Mouse (Mus musculus): Measurements from ENCODE around the gene Lingo2. TPM values are rescaled to one million over a fixed set of nuclear protein-coding genes. Genes with fewer than 3 reads are reported as not detected.

The Lingo2 gene
- polyA plus RNA-seq, 1 experiment from 2014 or later = 63.0 TPM

GRCm38 (mm10) chr4:36490255-36490654 is 461.3 kb downstream of the Lingo2 start:
- no peaks in the 10 kb centered on the region for H3K4me1 ChIP-seq
- H3K4me3 ChIP-seq = no peak overlapping the region

DNA sequence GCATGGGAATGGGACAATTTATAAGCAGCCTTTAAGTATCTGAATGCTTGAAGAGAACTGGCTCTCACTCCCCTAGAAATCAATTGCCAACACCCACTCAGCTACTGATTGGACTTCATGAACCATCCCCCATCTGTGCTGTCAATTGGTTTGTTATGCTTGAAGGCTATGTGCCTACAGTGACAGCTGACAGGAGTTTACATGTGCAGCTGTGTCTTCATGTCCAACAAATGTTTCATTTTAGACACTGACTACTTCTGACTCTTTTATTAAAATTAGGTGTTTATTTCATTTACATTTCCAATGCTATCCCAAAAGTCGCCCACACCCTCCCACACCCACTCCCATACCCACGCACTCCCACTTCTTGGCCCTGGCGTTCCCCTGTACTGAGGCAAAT is 516.3 kb downstream of the Lingo2 start:
- H3K9ac ChIP-seq = no peak overlapping the region
- H3K27me3 ChIP-seq (replicated peaks) = no peaks in the 10 kb centered on the region
- no peaks in the 10 kb centered on the region for H3K4me1 ChIP-seq
- ATAC-seq (replicated peaks) = no peak
- no peaks in the 10 kb centered on the region for H3K36me3 ChIP-seq (replicated peaks)
- H3K4me3 ChIP-seq = no peak overlapping the region
- H3K4me2 ChIP-seq = no peak overlapping the region
- 90% methylated on average over 3 of the region's 3 CpGs for WGBS
- H3K9me3 ChIP-seq = no peaks in the 10 kb centered on the region
- no peak overlapping the region for H3K27ac ChIP-seq

More at GRCm38 (mm10) chr4:36490255-36490654, 461.3 kb downstream of the Lingo2 start:
- ATAC-seq (replicated peaks) = no peak
- Histone ChIP-seq H3K9me3 (no peaks in the 10 kb centered on the region), H3K36me3 (replicated peaks) (no peaks in the 10 kb centered on the region), H3K9ac (no peak overlapping the region), H3K27ac (no peak overlapping the region), H3K4me2 (no peak overlapping the region), H3K27me3 (replicated peaks) (no peaks in the 10 kb centered on the region)
- WGBS = 86% methylated on average over 1 of the region's 1 CpGs

DNA sequence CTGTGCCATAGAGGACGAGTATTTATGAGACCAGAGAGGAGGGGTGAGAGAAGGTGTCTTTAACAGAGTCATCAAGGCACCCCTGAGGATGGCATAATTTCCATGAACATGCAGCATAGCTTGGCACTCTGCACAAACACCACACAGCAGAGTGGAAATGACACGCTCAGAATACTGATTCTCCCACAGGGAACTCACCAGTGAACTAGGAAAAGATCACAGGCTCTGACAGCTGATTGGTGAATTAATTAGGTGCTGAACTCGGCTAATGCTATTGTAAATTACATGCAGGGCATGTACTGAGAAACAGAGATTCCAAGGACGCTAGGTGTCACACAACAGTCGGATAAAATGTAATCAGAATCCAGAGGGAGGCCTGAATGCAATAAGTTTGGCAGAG is 525.4 kb downstream of the Lingo2 start:
- Histone ChIP-seq H3K27me3 (replicated peaks) (no peaks in the 10 kb centered on the region), H3K27ac (peak overlapping the region; percentile 31; the same call in 1 of the 2 replicates), H3K4me2 (no peak overlapping the region; the same call in 1 of the 2 replicates), H3K9ac (no peak overlapping the region), H3K9me3 (no peaks in the 10 kb centered on the region), H3K36me3 (replicated peaks) (no peaks in the 10 kb centered on the region), H3K4me1 (peaks cover 4% of the 10 kb centered on the region; the same call in 1 of the 2 replicates), H3K4me3 (no peak overlapping the region)
- peak; percentile 96 for ATAC-seq (replicated peaks)
- WGBS = 17% methylated on average over 5 of the region's 5 CpGs

GRCm38 (mm10) chr4:36407350-36407749 is 544.2 kb downstream of the Lingo2 start:
- H3K4me1 ChIP-seq = no peaks in the 10 kb centered on the region
- H3K36me3 ChIP-seq (replicated peaks) = no peaks in the 10 kb centered on the region
- no peak overlapping the region for H3K4me3 ChIP-seq
- no peak overlapping the region for H3K9ac ChIP-seq
- H3K27ac ChIP-seq = no peak overlapping the region
- no peaks in the 10 kb centered on the region for H3K27me3 ChIP-seq (replicated peaks)
- no peak overlapping the region for H3K4me2 ChIP-seq
- H3K9me3 ChIP-seq = no peaks in the 10 kb centered on the region
- ATAC-seq (replicated peaks) = no peak
- WGBS = 86% methylated on average over 3 of the region's 3 CpGs

DNA sequence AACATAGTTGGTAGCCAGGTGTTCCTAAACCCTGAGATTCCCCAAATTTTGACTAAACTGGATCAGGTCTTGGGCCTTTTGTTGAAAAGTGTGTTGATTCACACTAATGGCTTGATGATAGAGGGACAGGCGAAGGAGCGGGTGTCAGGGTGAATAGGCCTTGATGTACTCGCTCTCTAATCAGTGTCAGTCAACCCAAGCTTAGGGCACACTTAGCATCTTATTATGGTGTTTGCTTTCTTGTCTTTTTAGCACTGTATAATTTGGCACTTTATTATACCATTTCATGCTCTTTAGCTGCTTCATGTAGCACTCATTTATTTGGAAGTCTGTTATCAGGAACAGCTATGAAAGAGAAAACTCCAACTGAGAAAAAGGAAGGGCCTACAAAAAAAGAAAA is 582.6 kb downstream of the Lingo2 start:
- Histone ChIP-seq H3K4me3 (no peak overlapping the region), H3K4me2 (no peak overlapping the region), H3K4me1 (no peaks in the 10 kb centered on the region), H3K9me3 (no peaks in the 10 kb centered on the region), H3K36me3 (replicated peaks) (no peaks in the 10 kb centered on the region), H3K9ac (no peak overlapping the region), H3K27ac (no peak overlapping the region), H3K27me3 (replicated peaks) (no peaks in the 10 kb centered on the region)
- WGBS = 74% methylated on average over 3 of the region's 3 CpGs
- no peak for ATAC-seq (replicated peaks)

- Histone ChIP-seq H3K4me2 (no peak overlapping the region), H3K9me3 (no peaks in the 10 kb centered on the region), H3K9ac (no peak overlapping the region), H3K36me3 (replicated peaks) (no peaks in the 10 kb centered on the region), H3K27me3 (replicated peaks) (no peaks in the 10 kb centered on the region), H3K4me1 (no peaks in the 10 kb centered on the region), H3K27ac (no peak overlapping the region), H3K4me3 (no peak overlapping the region)
- no peak for ATAC-seq (replicated peaks)
- 82% methylated on average over 2 of the region's 2 CpGs for WGBS
Observed at GRCm38 (mm10) chr4:36354401-36354800, 597.1 kb downstream of the Lingo2 start.

DNA sequence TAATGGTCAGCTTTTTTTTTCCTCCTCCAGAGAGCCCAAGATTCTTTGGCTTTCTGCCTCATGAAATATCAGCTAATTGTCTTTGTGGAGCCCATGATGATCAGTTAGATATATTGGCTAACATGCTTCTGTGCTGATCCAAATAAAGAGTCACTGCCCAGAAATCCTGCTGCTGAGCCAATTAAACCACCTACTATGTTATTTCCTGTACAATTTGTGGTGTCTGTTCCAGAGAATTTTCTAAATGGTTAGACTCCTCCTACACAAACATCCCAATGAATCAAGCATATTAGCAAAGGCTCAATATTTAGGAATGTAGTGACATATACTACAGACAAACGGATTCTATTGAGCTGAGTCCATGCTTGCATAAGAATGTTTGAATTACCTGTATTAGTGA is 619.8 kb downstream of the Lingo2 start:
- WGBS = 88% methylated on average over 1 of the region's 1 CpGs
- no peak overlapping the region for H3K4me3 ChIP-seq
- no peak overlapping the region for H3K9ac ChIP-seq
- H3K27ac ChIP-seq = no peak overlapping the region
- no peaks in the 10 kb centered on the region for H3K4me1 ChIP-seq
- H3K36me3 ChIP-seq (replicated peaks) = no peaks in the 10 kb centered on the region
- no peaks in the 10 kb centered on the region for H3K27me3 ChIP-seq (replicated peaks)
- no peak for ATAC-seq (replicated peaks)
- H3K9me3 ChIP-seq = no peaks in the 10 kb centered on the region
- no peak overlapping the region for H3K4me2 ChIP-seq

GRCm38 (mm10) chr4:36325603-36326002 is 625.9 kb downstream of the Lingo2 start:
- no peak overlapping the region for H3K4me3 ChIP-seq
- no peaks in the 10 kb centered on the region for H3K9me3 ChIP-seq
- no peak overlapping the region for H3K4me2 ChIP-seq
- no peaks in the 10 kb centered on the region for H3K27me3 ChIP-seq (replicated peaks)
- no peaks in the 10 kb centered on the region for H3K4me1 ChIP-seq
- H3K27ac ChIP-seq = no peak overlapping the region
- no peak for ATAC-seq (replicated peaks)
- H3K9ac ChIP-seq = no peak overlapping the region
- H3K36me3 ChIP-seq (replicated peaks) = no peaks in the 10 kb centered on the region

DNA sequence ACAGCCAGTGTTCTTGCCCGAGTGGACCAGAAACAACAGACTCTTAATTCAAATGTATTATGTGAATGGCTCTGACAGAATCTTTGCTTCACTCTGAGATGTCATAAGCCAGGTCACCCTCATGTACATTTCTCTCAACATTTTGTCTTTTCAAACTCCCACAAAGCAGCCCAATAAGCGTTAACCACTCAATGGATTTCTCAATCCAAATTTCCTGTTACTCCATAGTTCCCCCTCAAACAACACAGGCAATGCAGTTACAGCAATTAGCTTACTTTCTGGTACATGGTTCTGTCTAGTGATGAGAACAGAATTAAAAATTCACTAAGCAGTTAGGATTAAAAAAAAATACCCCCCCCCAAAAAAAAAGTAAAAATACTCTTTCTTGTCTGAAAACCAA is 638.5 kb downstream of the Lingo2 start:
- no peaks in the 10 kb centered on the region for H3K27me3 ChIP-seq (replicated peaks)
- H3K4me1 ChIP-seq = no peaks in the 10 kb centered on the region
- no peak overlapping the region for H3K4me3 ChIP-seq
- no peaks in the 10 kb centered on the region for H3K9me3 ChIP-seq
- no peak for ATAC-seq (replicated peaks)
- no peak overlapping the region for H3K27ac ChIP-seq
- no peaks in the 10 kb centered on the region for H3K36me3 ChIP-seq (replicated peaks)
- WGBS = 71% methylated on average over 2 of the region's 2 CpGs
- no peak overlapping the region for H3K9ac ChIP-seq
- no peak overlapping the region for H3K4me2 ChIP-seq

- H3K4me1 ChIP-seq = no peaks in the 10 kb centered on the region
- no peak overlapping the region for H3K4me2 ChIP-seq
- 83% methylated on average over 6 of the region's 6 CpGs for WGBS
- no peak for ATAC-seq (replicated peaks)
- H3K4me3 ChIP-seq = no peak overlapping the region
- no peak overlapping the region for H3K27ac ChIP-seq
- H3K36me3 ChIP-seq (replicated peaks) = no peaks in the 10 kb centered on the region
- H3K27me3 ChIP-seq (replicated peaks) = no peaks in the 10 kb centered on the region
- no peaks in the 10 kb centered on the region for H3K9me3 ChIP-seq
- H3K9ac ChIP-seq = no peak overlapping the region
Observed at GRCm38 (mm10) chr4:36311431-36311830, 640.1 kb downstream of the Lingo2 start.

- WGBS = 89% methylated on average over 1 of the region's 1 CpGs
- no peaks in the 10 kb centered on the region for H3K27me3 ChIP-seq (replicated peaks)
- no peak overlapping the region for H3K4me3 ChIP-seq
- H3K9ac ChIP-seq = no peak overlapping the region
- H3K4me1 ChIP-seq = no peaks in the 10 kb centered on the region
- H3K36me3 ChIP-seq (replicated peaks) = no peaks in the 10 kb centered on the region
- no peak for ATAC-seq (replicated peaks)
- no peak overlapping the region for H3K4me2 ChIP-seq
- no peak overlapping the region for H3K27ac ChIP-seq
- H3K9me3 ChIP-seq = no peaks in the 10 kb centered on the region
Observed at GRCm38 (mm10) chr4:36305228-36305627, 646.3 kb downstream of the Lingo2 start.

DNA sequence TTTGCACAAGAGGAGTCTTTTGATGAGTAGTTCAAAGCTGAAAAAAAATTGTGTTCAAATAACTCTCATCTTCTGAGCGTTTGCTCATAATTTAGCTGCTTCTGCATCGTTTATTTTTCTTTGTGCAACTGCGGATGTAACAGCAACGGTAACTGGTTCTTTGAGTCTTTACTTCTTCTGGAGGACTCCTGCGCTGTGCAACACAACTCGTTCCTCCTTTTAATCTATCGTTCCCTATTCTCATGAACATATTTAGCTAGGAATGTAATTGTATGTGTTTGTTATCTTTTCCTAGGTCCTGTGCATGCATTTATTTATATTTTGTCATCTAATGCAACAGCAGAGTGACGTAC is 661.9 kb downstream of the Lingo2 start:
- Histone ChIP-seq H3K4me3 (peak overlapping the region; percentile 29), H3K27me3 (replicated peaks) (no peaks in the 10 kb centered on the region), H3K9me3 (no peaks in the 10 kb centered on the region), H3K4me1 (peaks cover 19% of the 10 kb centered on the region), H3K27ac (peak overlapping the region; percentile 70), H3K9ac (peak overlapping the region; percentile 3; the same call in 1 of the 2 replicates), H3K4me2 (peak overlapping the region; percentile 47), H3K36me3 (replicated peaks) (no peaks in the 10 kb centered on the region)
- ATAC-seq (replicated peaks) = peak; percentile 35
- 42% methylated on average over 8 of the region's 8 CpGs for WGBS

GRCm38 (mm10) chr4:36288813-36289700 is 662.5 kb downstream of the Lingo2 start:
- Histone ChIP-seq H3K4me3 (peak overlapping the region; percentile 29), H3K36me3 (replicated peaks) (no peaks in the 10 kb centered on the region), H3K4me2 (peak overlapping the region; percentile 47), H3K9ac (peak overlapping the region; percentile 3; the same call in 1 of the 2 replicates), H3K27me3 (replicated peaks) (no peaks in the 10 kb centered on the region), H3K9me3 (no peaks in the 10 kb centered on the region), H3K4me1 (peaks cover 19% of the 10 kb centered on the region), H3K27ac (peak overlapping the region; percentile 70)
- ATAC-seq (replicated peaks) = peak; percentile 97
- WGBS = 10% methylated on average over 17 of the region's 17 CpGs
